Mouse (Mus musculus) G1E (cell line): ENCODE measurements around the gene Abhd13. TPM values are rescaled to one million over a fixed set of nuclear protein-coding genes. Genes with fewer than 3 reads are reported as not detected.

Experiments
- ATAC-seq: 2 replicates; pipeline ENCODE4 v1.8.0; 2016; ENCODE audit warnings: mild to moderate bottlenecking; ENCODE audit not compliant: insufficient number of reproducible peaks, poor library complexity, low FRiP score, severe bottlenecking; ENCODE audit errors: extremely low read depth
- DNase-seq: peaks from one replicate; pipeline ENCODE4 v3.0.0; 2012; ENCODE audit warnings: low spot score
- H3K27me3 ChIP-seq: 2 replicates; pipeline ENCODE4 v1.6.1; 2012; ENCODE audit warnings: mild to moderate bottlenecking, low read length, inconsistent platforms; ENCODE audit not compliant: insufficient read depth
- H3K36me3 ChIP-seq: replicated peaks from 2 replicates; pipeline ENCODE3; 2012; ENCODE audit warnings: mild to moderate bottlenecking, inconsistent platforms
- H3K4me1 ChIP-seq: 2 replicates; pipeline ENCODE4 v1.6.1; 2012; ENCODE audit warnings: low read depth, low read length, inconsistent platforms, mixed read lengths; ENCODE audit not compliant: insufficient read depth
- H3K4me3 ChIP-seq: 2 replicates; pipeline ENCODE4 v1.5.1; 2012; ENCODE audit warnings: low read depth, mild to moderate bottlenecking, inconsistent platforms, low read length, moderate library complexity, mixed read lengths
- H3K9me3 ChIP-seq: replicated peaks from 2 replicates; pipeline ENCODE4 v1.6.1; 2012; ENCODE audit warnings: inconsistent platforms
- CTCF ChIP-seq: IDR thresholded peaks from 2 replicates; pipeline ENCODE4 v1.5.1; 2012; ENCODE audit warnings: low read depth, low read length, inconsistent platforms, mixed read lengths
- GATA1 ChIP-seq: IDR thresholded peaks from 2 replicates; pipeline ENCODE4 v1.6.1; 2012; ENCODE audit warnings: borderline replicate concordance, low read length, inconsistent platforms, mixed read lengths
- GATA2 ChIP-seq: IDR thresholded peaks from 2 replicates; pipeline ENCODE4 v1.6.1; 2012; ENCODE audit warnings: low read depth, low read length, inconsistent platforms, borderline replicate concordance
- POLR2AphosphoS5 ChIP-seq: IDR thresholded peaks from 2 replicates; pipeline ENCODE4 v1.6.1; 2012; ENCODE audit warnings: low read depth, low read length, inconsistent platforms; ENCODE audit not compliant: insufficient replicate concordance
- TAL1 ChIP-seq: conservative IDR thresholded peaks from 2 replicates; pipeline ENCODE4 v1.6.1; 2012; ENCODE audit warnings: low read depth, low read length, inconsistent platforms, mixed read lengths
- polyA plus RNA-seq: library from polyadenylated mRNA; stranded (reverse); fragments of >175 nt; gene quantifications from 2 replicates; pipeline ENCODE4 v1.2.3, GENCODE M21; 2012
- total RNA-seq, 2 experiments: library from RNA; stranded (forward) in 1 of 2; stranded (reverse) in 1 of 2; fragments of 200-1000 nt in 1 of 2; fragments of >200 nt in 1 of 2; fragmentation: Nextera tagmentation in 1 of 2; gene quantifications; 2 replicates each; pipeline ENCODE4 v1.2.3; 2014 to 2017

Abhd13 gene
- total and polyA plus RNA-seq, 3 experiments: 1.4 to 23.5 (median 19.9) TPM

DNA sequence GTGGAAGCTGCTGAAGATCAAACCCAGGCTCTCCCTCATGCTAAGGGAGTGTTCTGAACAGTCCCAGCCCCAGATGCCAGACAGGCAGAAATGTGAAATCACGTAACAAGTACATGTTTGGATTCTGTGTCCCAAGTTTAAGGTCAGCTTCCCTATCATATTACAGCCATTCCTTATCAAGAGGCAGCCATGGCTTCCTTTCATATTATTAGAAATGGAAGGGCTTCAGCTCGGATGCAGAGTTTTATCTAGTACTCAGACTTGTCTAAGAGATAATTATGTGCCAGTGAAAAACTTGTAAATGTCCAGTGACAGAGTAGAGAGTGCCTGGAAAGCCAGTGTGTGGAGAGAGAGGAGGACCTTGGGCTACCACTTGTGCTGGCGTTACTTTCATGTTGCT, 63.4 kb downstream of the Abhd13 start:
- no peaks in the 10 kb centered on the region for H3K27me3 ChIP-seq
- H3K36me3 ChIP-seq: no peaks in the 10 kb centered on the region
- ATAC-seq (no peak), DNase-seq (no peak)
- H3K4me3 ChIP-seq: no peak overlapping the region
- TF ChIP-seq CTCF (no peak), POLR2AphosphoS5 (no peak), GATA1 (no peak), TAL1 (no peak), GATA2 (no peak)
- H3K4me1 ChIP-seq: no peaks in the 10 kb centered on the region
- no peaks in the 10 kb centered on the region for H3K9me3 ChIP-seq

Other genes with a start within 250 kb of the Abhd13 start
- not detected in 2 replicates for gene Fam155a, start 206.5 kb upstream of the Abhd13 start, total RNA-seq (2014; fragmentation: Nextera tagmentation)
- gene Fam155a, start 206.5 kb upstream of the Abhd13 start, total RNA-seq (2017): 0.06 and 0.27 TPM in 2 replicates
- gene Fam155a, start 206.5 kb upstream of the Abhd13 start, polyA plus RNA-seq: not detected in 2 replicates
- not detected in 2 replicates for gene Gm10217, start 113.5 kb upstream of the Abhd13 start, total RNA-seq (2014; fragmentation: Nextera tagmentation)
- not detected in 2 replicates for gene Gm10217, start 113.5 kb upstream of the Abhd13 start, total RNA-seq (2017)
- gene Gm10217, start 113.5 kb upstream of the Abhd13 start, polyA plus RNA-seq: not detected in 2 replicates
- 4.4 and 6.1 TPM in 2 replicates for gene Lig4, start within 50 bp of the Abhd13 start, total RNA-seq (2014; fragmentation: Nextera tagmentation)
- gene Lig4, start within 50 bp of the Abhd13 start, total RNA-seq (2017): 0.87 and 1.5 TPM in 2 replicates
- gene Lig4, start within 50 bp of the Abhd13 start, polyA plus RNA-seq: 0.28 and 0.38 TPM in 2 replicates
- 1.5 TPM in 1 of 2 replicates, not detected in the other for gene Tnfsf13b, start 28.8 kb downstream of the Abhd13 start, total RNA-seq (2014; fragmentation: Nextera tagmentation)
- 0.16 and 0.23 TPM in 2 replicates for gene Tnfsf13b, start 28.8 kb downstream of the Abhd13 start, total RNA-seq (2017)
- 0.07 TPM in 1 of 2 replicates, not detected in the other for gene Tnfsf13b, start 28.8 kb downstream of the Abhd13 start, polyA plus RNA-seq
- gene Myo16, start 176.2 kb downstream of the Abhd13 start, total RNA-seq (2014; fragmentation: Nextera tagmentation): 0.63 and 0.90 TPM in 2 replicates
- gene Myo16, start 176.2 kb downstream of the Abhd13 start, total RNA-seq (2017): 0.17 and 0.27 TPM in 2 replicates
- 0.38 and 0.44 TPM in 2 replicates for gene Myo16, start 176.2 kb downstream of the Abhd13 start, polyA plus RNA-seq